Mouse (Mus musculus) CH12.LX (cell line): ENCODE data around the gene Abca1. TPM values are rescaled to one million over a fixed set of nuclear protein-coding genes. Genes with fewer than 3 reads are reported as not detected.

Experiments
- DNase-seq: peaks from one replicate; pipeline ENCODE4 v3.0.0-alpha.2; 2013; ENCODE audit errors: extremely low read depth
- H3K27ac ChIP-seq: 2 replicates; pipeline ENCODE4 v1.5.1; 2012; ENCODE audit warnings: low read depth, mild to moderate bottlenecking, control low read depth, moderate library complexity; ENCODE audit not compliant: insufficient read depth
- H3K27me3 ChIP-seq: replicated peaks from 2 replicates; pipeline ENCODE3; 2012; ENCODE audit warnings: inconsistent platforms
- H3K36me3 ChIP-seq, 2 experiments: replicated peaks in 1 of 2; 2 replicates each; pipeline versions ENCODE3 to v1.6.1; 2012; ENCODE audit warnings: inconsistent platforms in 1 of 2, low read length in 1 of 2, mild to moderate bottlenecking in 1 of 2, mixed read lengths in 1 of 2, moderate library complexity in 1 of 2; ENCODE audit not compliant: control insufficient read depth in 1 of 2, insufficient read depth in 1 of 2
- H3K4me1 ChIP-seq, 2 experiments: 2 replicates each; pipeline ENCODE4 v1.6.1; 2012; ENCODE audit warnings: inconsistent platforms in 1 of 2, moderate library complexity in 1 of 2; ENCODE audit not compliant: insufficient read depth in 2 of 2, control insufficient read depth in 1 of 2
- H3K4me2 ChIP-seq: 2 replicates; pipeline ENCODE4 v1.6.1; 2012; ENCODE audit warnings: low read depth, mild to moderate bottlenecking, control low read depth; ENCODE audit not compliant: poor library complexity, insufficient read depth, severe bottlenecking
- H3K4me3 ChIP-seq, 3 experiments: fragments of 150-350 bp in 1 of 3; sonication (generic) in 1 of 3; replicated peaks in 1 of 3; 2 replicates each; pipeline versions ENCODE3 to v1.5.1; 2011 to 2012; ENCODE audit warnings: low read depth in 2 of 3, low read length in 2 of 3, mild to moderate bottlenecking in 2 of 3, moderate library complexity in 2 of 3, control low read depth in 1 of 3, improper control_type of control experiment in 1 of 3, inconsistent platforms in 1 of 3, mixed read lengths in 1 of 3; ENCODE audit not compliant: poor library complexity in 1 of 3
- H3K79me2 ChIP-seq: replicated peaks from 2 replicates; pipeline ENCODE4 v1.6.1; 2012; ENCODE audit warnings: mild to moderate bottlenecking, moderate library complexity; ENCODE audit not compliant: control insufficient read depth, poor library complexity, insufficient read depth, severe bottlenecking; ENCODE audit errors: extremely low read depth
- H3K9ac ChIP-seq: 2 replicates; pipeline ENCODE4 v1.6.1; 2012; ENCODE audit warnings: low read depth, mild to moderate bottlenecking, control low read depth, moderate library complexity; ENCODE audit not compliant: insufficient read depth
- H3K9me3 ChIP-seq: replicated peaks from 2 replicates; pipeline ENCODE3; 2012; ENCODE audit warnings: low read length, inconsistent platforms, mixed read lengths
- BHLHE40 ChIP-seq: IDR thresholded peaks from 2 replicates; pipeline ENCODE4 v1.6.1; 2011; ENCODE audit warnings: mild to moderate bottlenecking, low read depth, low read length, improper control_type of control experiment
- CHD1 ChIP-seq: IDR thresholded peaks from 2 replicates; pipeline ENCODE4 v1.6.1; 2012; ENCODE audit warnings: low read depth, low read length, improper control_type of control experiment, inconsistent platforms
- CHD2 ChIP-seq: IDR thresholded peaks from 2 replicates; pipeline ENCODE4 v1.6.1; 2011; ENCODE audit warnings: low read length, improper control_type of control experiment
- E2F4 ChIP-seq: IDR thresholded peaks from 2 replicates; pipeline ENCODE4 v1.6.1; 2011; ENCODE audit warnings: low read depth, low read length, improper control_type of control experiment; ENCODE audit not compliant: insufficient replicate concordance
- ETS1 ChIP-seq: conservative IDR thresholded peaks from 2 replicates; pipeline ENCODE4 v1.6.1; 2012; ENCODE audit warnings: low read depth, mild to moderate bottlenecking, inconsistent platforms, low read length, improper control_type of control experiment, moderate library complexity
- GABPA ChIP-seq: IDR thresholded peaks from 2 replicates; pipeline ENCODE4 v1.6.1; 2012; ENCODE audit warnings: low read depth, low read length, improper control_type of control experiment, inconsistent platforms; ENCODE audit not compliant: insufficient replicate concordance
- HCFC1 ChIP-seq: IDR thresholded peaks from 2 replicates; pipeline ENCODE4 v1.6.1; 2012; ENCODE audit warnings: low read depth, mild to moderate bottlenecking, inconsistent platforms, low read length, improper control_type of control experiment
- JUND ChIP-seq: conservative IDR thresholded peaks from 2 replicates; pipeline ENCODE4 v1.6.1; 2011; ENCODE audit warnings: low read depth, low read length, improper control_type of control experiment
- MAFK ChIP-seq: IDR thresholded peaks from 2 replicates; pipeline ENCODE4 v1.6.1; 2011; ENCODE audit warnings: low read length, improper control_type of control experiment; ENCODE audit not compliant: insufficient replicate concordance
- MAX ChIP-seq: IDR thresholded peaks from 2 replicates; pipeline ENCODE4 v1.6.1; 2011; ENCODE audit warnings: low read length, improper control_type of control experiment
- MAZ ChIP-seq: IDR thresholded peaks from 2 replicates; pipeline ENCODE4 v1.6.1; 2012; ENCODE audit warnings: low read depth, mild to moderate bottlenecking, inconsistent platforms, low read length, improper control_type of control experiment, moderate library complexity
- MEF2A ChIP-seq: IDR thresholded peaks from 2 replicates; pipeline ENCODE4 v1.6.1; 2014; ENCODE audit warnings: low read depth, mild to moderate bottlenecking, inconsistent platforms, low read length, improper control_type of control experiment, borderline replicate concordance
- NRF1 ChIP-seq: IDR thresholded peaks from 2 replicates; pipeline ENCODE4 v1.6.1; 2014; ENCODE audit warnings: low read depth, mild to moderate bottlenecking, inconsistent platforms, low read length, improper control_type of control experiment, moderate library complexity
- PAX5 ChIP-seq: IDR thresholded peaks from 2 replicates; pipeline ENCODE4 v1.6.1; 2012; ENCODE audit warnings: low read length, inconsistent platforms, mixed read lengths
- POLR2A ChIP-seq: IDR thresholded peaks from 2 replicates; pipeline ENCODE4 v1.6.1; 2011; ENCODE audit warnings: low read depth, mild to moderate bottlenecking, improper control_type of control experiment, low read length
- SIN3A ChIP-seq: IDR thresholded peaks from 2 replicates; pipeline ENCODE4 v1.6.1; 2012; ENCODE audit warnings: low read length, improper control_type of control experiment, inconsistent platforms
- TBP ChIP-seq: conservative IDR thresholded peaks from 2 replicates; pipeline ENCODE4 v1.6.1; 2011; ENCODE audit warnings: low read depth, low read length, improper control_type of control experiment
- TCF12 ChIP-seq: IDR thresholded peaks from 2 replicates; pipeline ENCODE4 v1.6.1; 2014; ENCODE audit warnings: low read depth, mild to moderate bottlenecking, inconsistent platforms, low read length, improper control_type of control experiment
- UBTF ChIP-seq: IDR thresholded peaks from 2 replicates; pipeline ENCODE4 v1.6.1; 2012; ENCODE audit warnings: low read depth, mild to moderate bottlenecking, inconsistent platforms, low read length, improper control_type of control experiment, moderate library complexity
- USF1 ChIP-seq: IDR thresholded peaks from 2 replicates; pipeline ENCODE4 v1.6.1; 2014; ENCODE audit warnings: low read depth, mild to moderate bottlenecking, inconsistent platforms, low read length, improper control_type of control experiment
- USF2 ChIP-seq: conservative IDR thresholded peaks from 2 replicates; pipeline ENCODE4 v1.6.1; 2011; ENCODE audit warnings: low read depth, low read length, improper control_type of control experiment
- ZNF384 ChIP-seq: IDR thresholded peaks from 2 replicates; pipeline ENCODE4 v1.6.1; 2012; ENCODE audit warnings: low read depth, low read length, improper control_type of control experiment, inconsistent platforms
- dilution Hi-C: fragments of 300-500 bp; cut with MboI; formaldehyde crosslinking; loops from 2 replicates; pipeline ENCODE4 v1.14.3; 2020; ENCODE audit warnings: low sequenced_read_pairs; ENCODE audit not compliant: extremely low pct_unique_long_range_greater_than_20kb, extremely low pct_ligation_motif_present
- in situ Hi-C: fragments of 300-500 bp; cut with MboI; formaldehyde crosslinking; loops from 3 replicates; pipeline ENCODE4 v1.14.3; 2019; ENCODE audit warnings: low sequenced_read_pairs, low pct_ligation_motif_present, low pct_unique_long_range_greater_than_20kb, mixed read lengths
- polyA plus RNA-seq: library from polyadenylated mRNA; unstranded; fragments of >175 nt; gene quantifications from 2 replicates; pipeline ENCODE4 v1.2.1, GENCODE M21; 2012; ENCODE audit warnings: low read depth; ENCODE audit not compliant: insufficient read length
- total RNA-seq, 2 experiments: library from RNA; depleted of rRNA; stranded (reverse); fragments of 300-350 nt in 1 of 2; fragments of >200 nt in 1 of 2; gene quantifications; 2 replicates each; pipeline ENCODE4 v1.2.3; 2012 to 2014

Abca1 gene
- total and polyA plus RNA-seq, 3 experiments: 0.13 to 0.46 (median 0.35) TPM

- no peak overlapping the region for H3K27ac ChIP-seq
- H3K36me3 ChIP-seq: no peaks in the 10 kb centered on the region
- H3K27me3 ChIP-seq: no peaks in the 10 kb centered on the region
- no peaks in the 10 kb centered on the region for H3K4me1 ChIP-seq
- H3K9ac ChIP-seq: no peak overlapping the region
- no peak for TF ChIP-seq E2F4
- no peak for TF ChIP-seq GABPA
- TF ChIP-seq TBP: no peak
- TF ChIP-seq MAZ: no peak
- TF ChIP-seq JUND: no peak
- TF ChIP-seq PAX5: no peak
- TF ChIP-seq MAFK: no peak
- no peak for TF ChIP-seq POLR2A
- no peak for TF ChIP-seq TCF12
- no peak for TF ChIP-seq ETS1
- TF ChIP-seq USF1: no peak
- dilution Hi-C loops: no loop called here
- no peak overlapping the region for H3K4me3 ChIP-seq
- no peaks in the 10 kb centered on the region for H3K79me2 ChIP-seq
- no peaks in the 10 kb centered on the region for H3K9me3 ChIP-seq
- in situ Hi-C loops: no loop called here
- H3K4me2 ChIP-seq: no peak overlapping the region
- DNase-seq: no peak
Measured at GRCm38 (mm10) chr4:53078793-53079310, 80.8 kb downstream of the Abca1 start.

DNA sequence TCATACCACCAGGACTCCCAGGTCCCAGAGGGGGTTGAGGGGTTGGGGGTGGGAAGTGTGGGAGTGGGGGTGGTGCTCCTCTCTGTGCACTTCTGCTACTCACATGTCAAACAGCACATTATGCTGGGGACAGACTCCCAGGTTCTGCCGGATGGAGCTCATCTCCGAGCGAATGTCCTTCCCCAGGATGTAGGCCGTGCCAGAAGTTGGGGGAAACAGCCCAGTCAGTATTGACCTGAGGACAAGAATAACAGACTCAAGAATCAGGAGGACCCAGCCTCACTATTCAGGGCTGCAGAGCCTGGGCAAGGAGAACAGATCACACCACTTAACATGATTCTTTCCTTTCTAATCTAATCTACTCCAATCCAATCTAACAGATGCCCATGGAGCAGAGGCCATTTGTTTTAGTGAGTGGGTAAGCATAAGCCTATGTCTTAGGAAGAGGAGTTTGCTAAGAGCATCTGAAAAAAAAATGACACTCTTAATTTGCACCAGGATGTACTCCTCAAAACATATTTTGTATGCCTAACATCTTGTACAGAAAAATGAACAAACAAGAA is 82.8 kb downstream of the Abca1 start:
- Histone ChIP-seq H3K4me2 (no peak overlapping the region), H3K36me3 (no peaks in the 10 kb centered on the region), H3K9me3 (no peaks in the 10 kb centered on the region), H3K79me2 (no peaks in the 10 kb centered on the region)
- DNase-seq: no peak
- TF ChIP-seq GABPA: no peak
- TF ChIP-seq NRF1: no peak
- no peak for TF ChIP-seq E2F4
- TF ChIP-seq ZNF384: no peak
- no peak for TF ChIP-seq USF1
- no peak for TF ChIP-seq USF2
- no peak for TF ChIP-seq JUND
- TF ChIP-seq SIN3A: no peak
- no peak for TF ChIP-seq UBTF
- no peak for TF ChIP-seq BHLHE40
- no peak for TF ChIP-seq MAZ
- no peak for TF ChIP-seq MAX
- TF ChIP-seq MEF2A: no peak
- no peak for TF ChIP-seq ETS1
- no peak for TF ChIP-seq CHD2
- TF ChIP-seq PAX5: no peak
- TF ChIP-seq TBP: no peak
- TF ChIP-seq CHD1: no peak
- no peak for TF ChIP-seq HCFC1
- TF ChIP-seq, all 38 proteins: peak for 0
- Histone ChIP-seq H3K27ac (no peak overlapping the region), H3K4me3 (no peak overlapping the region), H3K27me3 (no peaks in the 10 kb centered on the region), H3K4me1 (no peaks in the 10 kb centered on the region), H3K9ac (no peak overlapping the region)
- dilution Hi-C loops: no loop called here
- in situ Hi-C loops: no loop called here
